Mouse (Mus musculus) heart, postnatal 36 days (tissue): ENCODE data around the gene Akap12. TPM values are rescaled to one million over a fixed set of nuclear protein-coding genes. Genes with fewer than 3 reads are reported as not detected.

ENCODE experiments used
- DNase-seq, 2 experiments: peaks; one replicate each; pipeline ENCODE4 v3.0.0; 2021 to 2022
- intact Hi-C: fragments of 180-260 bp; cut with DNase I; formaldehyde crosslinking; loops from one replicate; pipeline ENCODE4 v1.15.1; 2025
- total RNA-seq, 2 experiments: library from RNA; stranded (reverse); gene quantifications; 2 replicates each; pipeline ENCODE4 v1.2.3; 2021

Akap12 gene
- total RNA-seq, 2 experiments from 2014 or later, result 21.8 to 26.0 TPM

DNA sequence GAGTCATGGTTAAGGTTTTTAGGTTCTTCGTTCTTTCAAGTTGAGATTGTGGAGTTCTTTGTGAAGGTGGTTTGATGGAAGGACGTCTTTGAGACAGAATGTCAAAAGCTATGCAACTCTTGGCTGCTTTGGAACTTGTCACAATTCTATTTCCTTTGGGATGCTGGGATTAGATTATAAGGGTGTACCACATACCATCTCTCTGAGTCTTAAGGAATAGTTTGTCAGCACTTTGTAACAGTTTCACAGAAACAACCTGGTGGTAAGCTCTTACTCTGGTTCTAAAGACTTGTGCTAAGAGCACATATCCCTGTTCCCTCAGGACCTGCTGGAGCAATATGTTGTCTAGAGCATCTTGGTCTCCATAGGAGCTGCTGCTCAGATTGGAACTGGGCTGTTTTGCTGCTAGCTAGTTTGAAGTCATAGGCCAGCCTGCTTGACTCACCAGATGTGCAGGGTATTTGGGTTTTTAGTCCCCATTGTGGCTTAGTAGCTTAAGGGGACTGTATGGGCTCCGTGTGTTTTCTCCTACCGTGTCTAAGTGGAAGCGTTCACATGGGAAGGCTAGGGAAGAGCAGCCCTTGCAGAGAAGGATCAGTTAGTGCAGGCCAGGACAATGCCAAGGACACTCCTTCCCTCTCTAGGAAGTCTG lies 123.4 kb downstream of the Akap12 start:
- intact Hi-C loops, result loop anchor here (2.0 kb wide), 1 partner anchor 41 kb away; no protein-coding TSS in a partner anchor
- DNase-seq, result no peak

DNA sequence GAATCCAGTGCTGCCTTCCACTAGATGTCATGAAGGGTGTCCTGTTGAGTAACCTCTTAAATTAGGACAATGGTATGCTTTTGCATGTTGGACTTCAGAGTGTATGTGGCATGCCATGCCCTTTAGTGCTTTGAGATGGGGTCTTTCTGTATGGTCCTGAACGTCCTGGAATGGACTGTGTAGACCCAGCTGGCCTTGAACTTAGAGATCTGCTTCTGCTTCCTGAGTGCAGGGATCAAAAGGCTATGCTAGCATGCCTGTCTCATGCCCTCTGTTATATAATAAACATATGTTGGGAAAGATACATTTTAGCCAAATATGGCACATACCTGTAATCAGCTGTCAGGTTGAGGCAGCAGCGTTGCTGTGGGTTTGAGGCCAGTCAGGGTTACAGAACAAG lies 124.4 kb downstream of the Akap12 start:
- no peak for DNase-seq
- intact Hi-C loops, result loop anchor here (2.0 kb wide), 1 partner anchor 40 kb away; no protein-coding TSS in a partner anchor

DNA sequence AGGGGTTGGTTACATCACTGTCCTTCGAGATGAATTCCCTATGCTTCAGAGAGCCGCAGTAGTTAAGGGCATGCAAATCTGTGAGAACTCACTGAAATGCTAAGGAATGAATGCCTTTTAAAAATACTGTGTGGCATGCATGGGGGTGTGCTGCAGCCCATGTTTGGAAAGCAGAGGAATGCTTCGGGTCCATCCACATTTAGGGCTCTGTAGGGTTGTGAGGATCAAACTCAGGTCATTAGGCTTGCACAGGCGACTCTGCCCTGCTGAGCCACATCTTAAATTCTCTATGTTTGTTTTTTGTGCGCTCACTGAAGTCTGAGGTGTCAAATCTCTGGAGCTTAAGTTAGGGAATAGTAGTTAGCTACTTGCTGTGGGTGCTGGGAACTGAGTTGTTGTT lies 124.9 kb downstream of the Akap12 start:
- DNase-seq, result no peak
- intact Hi-C loops, result loop anchor here (2.0 kb wide), 1 partner anchor 40 kb away; no protein-coding TSS in a partner anchor

DNA sequence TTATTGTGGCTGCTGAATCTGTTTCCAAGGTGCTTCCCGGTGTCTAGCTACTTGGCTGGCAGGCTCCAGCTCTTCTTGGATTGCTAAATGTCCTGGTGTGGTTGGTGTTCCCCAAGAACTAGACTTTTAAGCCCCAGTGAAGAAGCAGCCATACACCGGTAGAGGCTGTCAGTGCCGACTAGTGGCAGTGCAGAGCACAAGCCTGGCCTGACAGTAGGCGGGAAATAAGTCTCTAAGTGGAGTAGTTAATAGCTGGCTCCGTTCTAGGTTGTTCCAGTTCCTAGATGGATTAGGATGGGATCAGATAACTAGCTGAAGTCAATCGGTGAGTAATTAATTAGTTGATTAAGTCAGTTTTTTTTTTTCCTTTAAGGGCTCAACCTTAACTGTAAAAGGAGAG lies 125.7 kb downstream of the Akap12 start:
- intact Hi-C loops, result loop anchor here (2.0 kb wide), 1 partner anchor 39 kb away; no protein-coding TSS in a partner anchor
- peak in 1 of 2 experiments; percentile 50 for DNase-seq

DNA sequence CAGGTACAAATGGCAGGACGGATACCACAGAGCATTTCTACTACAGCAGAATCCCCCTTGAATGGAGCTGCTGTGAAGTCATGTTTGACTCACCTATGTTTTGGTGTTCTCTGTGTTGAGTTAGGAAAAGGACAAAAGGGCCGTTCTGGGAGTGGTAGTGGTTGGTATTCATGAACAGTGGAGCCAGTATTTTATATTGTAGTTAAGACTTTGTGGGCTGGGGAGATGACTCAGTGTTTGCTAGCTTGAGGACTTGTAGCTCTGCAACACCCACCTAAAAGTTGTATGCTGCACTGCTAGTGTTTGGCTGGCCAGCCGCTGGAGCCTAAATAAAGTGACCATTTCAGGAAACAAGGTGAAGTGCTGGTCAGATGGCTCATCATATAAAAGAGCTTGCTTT lies 129.1 kb downstream of the Akap12 start:
- intact Hi-C loops, result no loop called here
- no peak for DNase-seq

DNA sequence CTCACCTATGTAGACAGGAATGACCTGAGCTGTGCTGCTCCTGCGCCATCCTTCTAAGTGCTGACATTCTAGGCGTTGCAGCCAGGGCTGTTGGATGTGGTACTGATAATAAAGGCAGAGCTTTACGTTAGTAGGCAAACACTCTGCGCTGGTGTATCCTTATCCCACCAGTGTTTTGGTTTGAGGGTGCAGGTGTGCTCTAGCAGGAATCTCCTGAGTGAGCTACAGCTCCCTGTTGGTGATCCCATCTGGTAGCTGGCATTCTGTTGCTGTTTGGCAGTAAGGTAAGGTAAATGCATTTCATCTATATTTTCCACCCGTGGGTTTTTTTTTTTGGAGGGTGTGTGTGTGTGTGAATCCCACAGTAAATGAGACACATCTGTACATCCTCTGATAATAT lies 131.9 kb downstream of the Akap12 start:
- intact Hi-C loops, result no loop called here
- no peak for DNase-seq

DNA sequence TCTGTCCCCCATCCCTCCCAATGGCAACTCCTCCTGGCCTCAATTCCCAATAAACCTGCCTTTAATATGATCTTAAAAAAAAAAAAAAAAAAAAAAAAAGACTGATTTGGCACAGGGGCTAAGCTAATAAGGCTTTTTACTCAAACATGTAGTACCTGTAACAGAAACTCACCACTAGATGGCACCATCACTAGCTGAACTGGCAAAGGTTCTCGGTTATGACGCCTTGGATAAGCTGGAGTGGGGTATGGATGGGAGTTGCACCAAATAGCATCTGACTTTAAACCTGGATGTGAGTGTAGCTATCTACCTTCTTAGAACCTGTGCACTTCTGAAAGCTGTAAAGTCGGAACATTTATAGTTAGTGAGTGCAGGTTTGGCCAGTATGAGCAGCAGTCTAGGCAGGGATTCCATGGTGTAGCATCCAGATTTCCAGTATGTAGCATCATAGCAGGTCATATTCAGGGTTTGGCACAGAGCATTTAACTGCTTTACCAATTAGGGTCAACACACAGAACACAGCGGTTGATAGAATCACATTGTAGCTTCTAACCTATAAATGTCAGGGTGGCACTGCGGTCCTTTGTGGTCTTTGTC lies 138.8 kb downstream of the Akap12 start:
- DNase-seq, result no peak
- intact Hi-C loops, result loop anchor here (10.0 kb wide), 1 partner anchor 760 kb away; no protein-coding TSS in a partner anchor

DNA sequence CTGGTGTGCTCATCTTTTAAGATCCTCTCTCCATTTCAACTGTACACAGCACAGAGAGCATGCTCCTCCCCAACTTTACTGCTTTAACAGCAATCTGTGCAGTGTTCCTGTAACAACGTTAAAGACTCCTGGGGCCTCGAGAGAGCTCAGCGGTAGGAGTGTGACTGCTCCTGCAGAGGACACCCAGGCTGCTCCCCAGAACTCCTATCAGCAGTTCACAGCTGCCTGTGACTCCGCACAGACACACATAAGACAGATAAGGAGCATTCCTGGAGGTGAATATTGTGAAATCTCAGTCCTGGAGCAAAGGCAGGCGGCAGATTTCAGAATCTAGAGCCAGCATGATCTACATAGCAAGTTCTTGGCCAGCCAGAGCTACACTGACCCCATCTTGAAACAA lies 139.3 kb downstream of the Akap12 start:
- intact Hi-C loops, result loop anchor here (10.0 kb wide), 1 partner anchor 759 kb away; no protein-coding TSS in a partner anchor
- DNase-seq, result no peak

DNA sequence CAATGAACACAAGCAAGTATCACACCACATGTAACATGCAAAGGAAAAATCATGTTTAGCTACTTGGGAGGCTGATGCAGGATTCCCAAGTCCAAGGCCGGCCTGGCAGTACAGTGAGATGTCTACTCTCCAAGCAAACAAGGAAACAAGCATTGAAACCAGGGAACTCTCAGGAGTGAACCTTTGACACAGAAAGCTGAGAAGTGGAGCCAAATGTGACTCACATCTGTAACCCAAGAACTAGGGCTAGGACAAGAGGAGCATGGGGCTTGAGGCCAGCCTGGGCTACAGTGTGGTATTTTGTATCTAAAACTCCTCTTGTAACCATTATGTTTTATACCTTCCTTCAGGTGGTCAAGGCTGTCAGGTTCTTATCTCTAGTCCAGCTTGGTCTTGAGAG lies 141.0 kb downstream of the Akap12 start:
- DNase-seq, result no peak
- intact Hi-C loops, result loop anchor here (2.0 to 10.0 kb wide), 2 partner anchors 22 to 758 kb away; no protein-coding TSS in a partner anchor

Other genes starting within 250 kb of the Akap12 start
- 1 to 10 TPM; 6.2 to 6.3 TPM for gene Zbtb2, start 121.7 kb downstream of the Akap12 start, total RNA-seq
- 10 to 100 TPM; 62.2 to 63.2 TPM for gene Rmnd1, start 166.0 kb downstream of the Akap12 start, total RNA-seq
- gene Armt1, start 166.1 kb downstream of the Akap12 start, total RNA-seq, result 1 to 10 TPM; 7.3 to 8.7 TPM
- gene Ccdc170, start 216.1 kb downstream of the Akap12 start, total RNA-seq, result 1 to 10 TPM in 1 of 2 experiments, under 1 TPM in 1; 0.31 to 1.0 TPM